Mouse (Mus musculus): ENCODE results near the gene Hdac5. TPM values are rescaled to one million over a fixed set of nuclear protein-coding genes. Genes with fewer than 3 reads are reported as not detected.

The Hdac5 gene
- polyA plus RNA-seq, 1 experiment from 2014 or later: 101 TPM

DNA sequence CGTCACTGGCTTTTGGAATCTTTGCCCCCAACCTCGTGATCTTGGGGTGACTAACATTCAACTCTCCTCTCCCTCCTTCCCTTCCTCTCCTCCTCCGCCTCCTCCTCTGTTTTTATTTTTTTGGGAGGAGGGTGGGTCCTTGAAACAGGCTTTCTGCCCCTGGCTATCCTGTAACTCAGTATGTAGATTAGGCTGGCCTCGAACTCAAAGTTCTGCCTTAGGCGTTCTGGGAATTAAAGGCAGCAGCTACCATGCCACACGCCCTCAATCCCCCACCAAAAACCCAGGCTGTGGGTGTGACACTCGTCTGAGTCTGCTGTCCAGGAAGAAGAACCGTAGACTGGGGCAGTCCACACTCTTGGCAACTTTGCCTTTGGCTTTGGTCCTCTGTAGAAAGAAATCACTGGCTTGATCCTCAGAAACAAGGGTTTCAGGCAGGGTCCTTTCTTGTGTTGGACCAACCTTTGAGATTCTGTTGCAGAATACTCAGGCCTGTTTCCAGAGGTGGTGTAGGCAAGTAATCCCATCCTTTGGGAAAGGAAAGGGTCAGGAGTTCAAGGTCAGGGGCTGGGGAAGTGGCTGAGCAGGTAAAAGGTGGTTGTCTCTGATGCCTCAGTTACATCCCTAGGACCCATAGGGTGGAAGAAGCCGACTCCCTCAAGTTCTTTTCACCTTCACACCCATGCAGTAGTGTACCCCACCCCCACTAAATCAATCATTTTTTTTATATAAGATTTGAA, 19.6 kb upstream of the Hdac5 start:
- Histone ChIP-seq H3K36me3 (peaks cover 37% of the 10 kb centered on the region), H3K4me3 (peak overlapping the region; percentile 81), H3K27me3 (ENCODE audit: insufficient read depth, poor library complexity, severe bottlenecking) (peaks cover 14% of the 10 kb centered on the region), H3K27ac (peak overlapping the region; percentile 89), H3K9me3 (no peaks in the 10 kb centered on the region), H3K4me1 (replicated peaks) (peaks cover 33% of the 10 kb centered on the region)
- no peak for DNase-seq (ENCODE audit: low spot score)
- WGBS: 12% methylated on average over 9 of the region's 9 CpGs

GRCm38 (mm10) chr11:102248630-102249230, 18.8 kb upstream of the Hdac5 start, which contains the start of gene BC030867:
Gene BC030867, plus strand, starts transcription at chr11:102248882.
- Histone ChIP-seq H3K9me3 (no peaks in the 10 kb centered on the region), H3K27ac (peak within 1 kb of the TSS; percentile 89), H3K36me3 (peaks cover 29% of the 10 kb centered on the region), H3K4me3 (peak within 1 kb of the TSS; percentile 81), H3K4me1 (replicated peaks) (peaks cover 35% of the 10 kb centered on the region), H3K27me3 (ENCODE audit: insufficient read depth, poor library complexity, severe bottlenecking) (peaks cover 19% of the 10 kb centered on the region)
- DNase-seq (ENCODE audit: low spot score): peak; percentile 96
- under 1% methylated on average over 41 of the region's 41 CpGs for WGBS

GRCm38 (mm10) chr11:102246871-102247270, 16.9 kb upstream of the Hdac5 start:
- Histone ChIP-seq H3K9me3 (0 out of 2 replicates have a peak, but pooled peaks cover under 1% of the 10 kb centered on the region), H3K27ac (no peak overlapping the region), H3K27me3 (ENCODE audit: insufficient read depth, poor library complexity, severe bottlenecking) (peaks cover 19% of the 10 kb centered on the region), H3K36me3 (peaks cover 15% of the 10 kb centered on the region), H3K4me1 (replicated peaks) (peaks cover 35% of the 10 kb centered on the region), H3K4me3 (no peak overlapping the region)
- DNase-seq (ENCODE audit: low spot score): no peak
- 85% methylated on average over 4 of the region's 4 CpGs for WGBS

GRCm38 (mm10) chr11:102246273-102246635, 16.3 kb upstream of the Hdac5 start:
- H3K4me1 ChIP-seq (replicated peaks): peaks cover 35% of the 10 kb centered on the region
- H3K9me3 ChIP-seq: 0 out of 2 replicates have a peak, but pooled peaks cover 3% of the 10 kb centered on the region
- H3K27me3 ChIP-seq (ENCODE audit: insufficient read depth, poor library complexity, severe bottlenecking): peaks cover 19% of the 10 kb centered on the region
- peaks cover 9% of the 10 kb centered on the region for H3K36me3 ChIP-seq
- no peak for DNase-seq (ENCODE audit: low spot score)
- no peak overlapping the region for H3K4me3 ChIP-seq
- WGBS: 89% methylated on average over 6 of the region's 6 CpGs
- no peak overlapping the region for H3K27ac ChIP-seq

DNA sequence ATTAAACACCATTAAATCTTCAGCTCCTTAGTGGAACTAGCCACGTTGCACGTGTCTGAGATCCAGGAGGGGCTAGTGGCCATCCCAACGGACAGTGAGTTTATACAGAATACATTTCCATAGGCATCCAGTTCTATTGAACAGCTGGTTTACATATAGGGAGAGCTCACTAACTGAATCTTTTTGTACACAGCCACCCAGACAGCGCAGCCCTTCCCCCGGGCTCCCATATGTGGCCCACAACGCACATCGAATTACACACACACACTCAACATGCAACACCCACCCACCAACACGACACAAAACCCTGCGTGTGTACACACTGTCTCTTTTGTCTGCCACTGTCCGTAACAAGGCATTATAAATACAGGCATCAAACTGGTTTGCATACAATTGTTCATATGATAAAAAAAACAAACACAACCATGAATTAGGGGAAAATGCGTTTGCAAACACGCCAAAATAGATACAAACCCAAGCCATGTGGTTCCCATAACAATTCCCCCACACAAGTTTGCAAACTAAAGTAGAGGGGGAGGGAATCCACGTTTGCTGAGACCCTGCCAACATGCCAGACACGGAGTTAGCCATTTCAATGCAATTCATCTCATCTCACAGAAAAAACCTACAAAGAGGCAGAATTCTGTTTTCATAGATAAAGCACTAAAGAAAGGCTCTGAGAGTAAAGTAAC, 15.8 kb upstream of the Hdac5 start:
- peak overlapping the region; percentile 52 for H3K4me3 ChIP-seq
- peak overlapping the region; percentile 77 for H3K27ac ChIP-seq
- no peak for DNase-seq (ENCODE audit: low spot score)
- peaks cover 19% of the 10 kb centered on the region for H3K27me3 ChIP-seq (ENCODE audit: insufficient read depth, poor library complexity, severe bottlenecking)
- WGBS: 63% methylated on average over 14 of the region's 14 CpGs
- H3K9me3 ChIP-seq: 0 out of 2 replicates have a peak, but pooled peaks cover 3% of the 10 kb centered on the region
- peaks cover 35% of the 10 kb centered on the region for H3K4me1 ChIP-seq (replicated peaks)
- H3K36me3 ChIP-seq: peaks cover 3% of the 10 kb centered on the region; the same call in 1 of the 2 replicates

GRCm38 (mm10) chr11:102244926-102245449, 15.0 kb upstream of the Hdac5 start:
- H3K36me3 ChIP-seq: no peaks in the 10 kb centered on the region
- peak; percentile 57 for DNase-seq (ENCODE audit: low spot score)

DNA sequence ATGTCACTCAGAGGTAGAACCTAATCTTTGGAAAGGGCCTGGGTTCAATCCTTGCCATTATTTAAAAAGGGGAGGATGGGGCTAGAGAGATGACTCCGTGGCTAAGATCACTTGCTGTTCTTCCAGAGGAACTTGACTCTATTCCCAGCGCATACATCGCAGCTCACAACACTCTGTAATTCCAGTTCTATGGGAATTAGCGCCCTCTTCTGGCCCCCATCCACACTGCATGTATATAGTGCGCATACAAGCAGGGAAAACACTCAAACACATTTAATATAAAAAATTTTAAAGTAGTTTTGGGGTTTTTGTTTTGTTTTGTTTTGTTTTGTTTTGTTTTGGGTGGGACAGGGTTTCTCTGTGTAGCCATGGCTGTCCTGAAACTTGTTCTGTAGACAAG, 11.9 kb upstream of the Hdac5 start:
- DNase-seq (ENCODE audit: low spot score): no peak
- Histone ChIP-seq H3K9me3 (0 out of 2 replicates have a peak, but pooled peaks cover 3% of the 10 kb centered on the region), H3K4me1 (replicated peaks) (peaks cover 20% of the 10 kb centered on the region), H3K4me3 (no peak overlapping the region), H3K27me3 (ENCODE audit: insufficient read depth, poor library complexity, severe bottlenecking) (peaks cover 19% of the 10 kb centered on the region), H3K36me3 (no peaks in the 10 kb centered on the region), H3K27ac (no peak overlapping the region)
- WGBS: 57% methylated on average over 5 of the region's 5 CpGs

More at GRCm38 (mm10) chr11:102244926-102245449, 15.0 kb upstream of the Hdac5 start:
- Histone ChIP-seq H3K9me3 (0 out of 2 replicates have a peak, but pooled peaks cover 3% of the 10 kb centered on the region), H3K27ac (peak overlapping the region; percentile 77), H3K4me1 (replicated peaks) (peaks cover 35% of the 10 kb centered on the region), H3K27me3 (ENCODE audit: insufficient read depth, poor library complexity, severe bottlenecking) (peaks cover 19% of the 10 kb centered on the region), H3K4me3 (peak overlapping the region; percentile 52)
- WGBS: 3% methylated on average over 32 of the region's 32 CpGs

DNA sequence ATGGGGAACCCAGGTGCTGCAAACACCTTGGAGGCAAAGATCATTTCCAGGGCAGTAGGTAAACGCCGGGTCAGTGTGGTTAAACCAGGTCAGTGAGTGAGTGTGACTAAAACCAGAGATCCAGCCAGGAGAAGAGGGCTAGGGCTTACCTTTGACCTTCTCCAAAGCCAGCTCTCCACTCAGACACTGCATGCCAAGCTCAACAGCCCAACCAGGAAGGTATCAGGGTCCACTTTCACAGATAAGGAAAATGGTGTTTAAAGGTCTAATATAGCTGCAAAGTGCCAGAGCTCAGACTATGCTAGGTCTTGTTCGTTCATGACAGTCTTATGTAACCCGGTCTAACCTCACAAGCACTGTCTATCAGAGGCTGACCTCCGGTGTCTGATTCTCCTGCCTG, 11.3 kb upstream of the Hdac5 start:
- Histone ChIP-seq H3K27ac (no peak overlapping the region), H3K9me3 (0 out of 2 replicates have a peak, but pooled peaks cover 3% of the 10 kb centered on the region), H3K4me3 (no peak overlapping the region), H3K36me3 (no peaks in the 10 kb centered on the region), H3K27me3 (ENCODE audit: insufficient read depth, poor library complexity, severe bottlenecking) (peaks cover 17% of the 10 kb centered on the region), H3K4me1 (replicated peaks) (peaks cover 26% of the 10 kb centered on the region)
- DNase-seq (ENCODE audit: low spot score): no peak
- WGBS: 91% methylated on average over 5 of the region's 5 CpGs

DNA sequence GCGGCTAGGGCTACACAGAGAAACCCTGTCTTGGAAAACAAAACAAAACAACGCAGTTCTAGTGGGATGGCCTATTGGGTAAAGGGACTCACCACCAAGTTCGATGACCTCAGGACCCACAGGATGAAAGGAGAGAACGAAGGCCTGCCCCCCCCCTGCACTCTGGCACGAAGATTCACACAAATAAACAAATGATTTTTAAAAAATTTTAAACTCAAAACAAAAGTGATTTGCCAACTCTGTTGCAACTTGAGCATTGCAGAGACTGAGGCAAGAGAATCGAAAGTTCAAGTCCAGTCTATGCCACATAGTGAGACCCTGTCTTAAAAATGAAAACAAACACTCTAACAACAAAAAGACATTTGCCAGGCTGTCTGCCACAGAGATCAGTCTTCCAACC, 10.7 kb upstream of the Hdac5 start:
- WGBS: 85% methylated on average over 6 of the region's 6 CpGs
- DNase-seq (ENCODE audit: low spot score): no peak
- no peak overlapping the region for H3K4me3 ChIP-seq
- no peaks in the 10 kb centered on the region for H3K36me3 ChIP-seq
- 0 out of 2 replicates have a peak, but pooled peaks cover 3% of the 10 kb centered on the region for H3K9me3 ChIP-seq
- peaks cover 11% of the 10 kb centered on the region for H3K27me3 ChIP-seq (ENCODE audit: insufficient read depth, poor library complexity, severe bottlenecking)
- no peak overlapping the region for H3K27ac ChIP-seq
- H3K4me1 ChIP-seq (replicated peaks): peaks cover 22% of the 10 kb centered on the region

- no peak for DNase-seq (ENCODE audit: low spot score)
- 77% methylated on average over 2 of the region's 2 CpGs for WGBS
- no peaks in the 10 kb centered on the region for H3K9me3 ChIP-seq
- no peaks in the 10 kb centered on the region for H3K27me3 ChIP-seq (ENCODE audit: insufficient read depth, poor library complexity, severe bottlenecking)
- H3K4me1 ChIP-seq (replicated peaks): peaks cover 8% of the 10 kb centered on the region; the same call in 1 of the 2 replicates
- H3K36me3 ChIP-seq: no peaks in the 10 kb centered on the region
- H3K4me3 ChIP-seq: no peak overlapping the region
- no peak overlapping the region for H3K27ac ChIP-seq
These were observed 6.1 kb upstream of the Hdac5 start for GRCm38 (mm10) chr11:102236022-102236421.

DNA sequence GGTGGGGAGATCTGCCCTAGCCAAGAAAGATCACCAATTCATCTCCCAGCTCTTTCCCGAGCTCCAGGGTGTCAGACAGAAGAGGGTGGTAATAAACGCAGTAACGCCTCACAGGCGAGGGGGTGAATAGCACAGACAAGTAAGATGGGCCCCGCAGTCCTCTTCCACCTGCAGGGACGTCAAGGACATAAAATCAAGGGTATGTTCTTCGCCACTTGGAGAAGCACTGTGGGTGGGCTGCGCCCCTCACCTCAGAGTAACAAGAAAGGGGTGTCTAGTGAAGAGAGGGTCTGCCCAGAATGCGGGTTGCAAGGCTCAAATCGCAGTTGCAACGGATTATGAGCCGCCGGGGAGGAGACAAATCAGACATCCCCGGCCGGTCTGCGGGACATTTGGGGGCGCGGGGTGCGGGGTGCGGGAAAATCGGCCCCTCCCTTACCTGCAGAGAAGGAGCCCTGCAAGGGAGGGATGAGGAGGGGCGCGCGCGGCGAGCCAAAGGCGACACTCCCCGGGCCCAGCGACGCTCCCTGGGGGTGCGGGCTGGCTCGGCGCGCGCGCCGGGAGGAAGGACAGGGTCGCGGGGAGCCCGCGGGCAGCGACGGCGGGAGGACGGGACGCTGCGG, 524 bp downstream of the Hdac5 start:
- H3K9me3 ChIP-seq: no peaks in the 10 kb centered on the region
- under 1% methylated on average over 47 of the region's 47 CpGs for WGBS
- peak overlapping the region; percentile 95 for H3K27ac ChIP-seq
- H3K27me3 ChIP-seq (ENCODE audit: insufficient read depth, poor library complexity, severe bottlenecking): peaks cover 27% of the 10 kb centered on the region
- DNase-seq (ENCODE audit: low spot score): peak; percentile 34
- peak overlapping the region; percentile 92 for H3K4me3 ChIP-seq
- H3K4me1 ChIP-seq (replicated peaks): peaks cover 60% of the 10 kb centered on the region
- H3K36me3 ChIP-seq: 0 out of 2 replicates have a peak, but pooled peaks cover 2% of the 10 kb centered on the region

DNA sequence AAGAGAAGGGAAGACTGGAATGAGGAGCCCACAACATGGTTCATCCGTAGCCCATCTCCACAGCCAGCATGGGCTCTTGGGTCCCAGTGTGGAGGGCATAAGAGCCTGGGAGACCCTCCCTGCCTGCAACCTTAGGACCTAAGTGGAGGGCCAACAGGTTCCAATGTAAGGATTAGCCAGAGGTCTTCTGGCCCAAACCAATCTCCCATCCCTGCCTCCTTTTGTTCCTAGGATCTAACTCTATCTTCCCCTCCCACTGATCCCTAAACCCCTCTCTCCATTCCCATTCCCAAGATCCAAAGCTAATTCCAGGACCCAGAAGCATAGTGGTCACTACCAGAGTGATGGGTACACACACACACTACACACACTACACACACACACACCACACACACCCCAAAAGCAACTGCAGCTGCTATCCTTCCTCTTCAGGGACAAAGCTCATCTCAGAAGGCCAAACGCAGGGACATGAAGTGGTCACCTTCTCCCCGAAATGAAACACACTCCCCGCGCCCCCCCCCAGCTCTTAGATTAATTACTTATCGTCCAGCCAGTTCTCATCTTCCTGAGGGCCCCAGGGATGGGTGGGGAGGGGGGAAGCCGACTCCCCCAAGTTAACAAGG, 1.2 kb downstream of the Hdac5 start:
- H3K27ac ChIP-seq: peak overlapping the region; percentile 95
- H3K9me3 ChIP-seq: no peaks in the 10 kb centered on the region
- peaks cover 67% of the 10 kb centered on the region for H3K4me1 ChIP-seq (replicated peaks)
- WGBS: 20% methylated on average over 7 of the region's 7 CpGs
- peaks cover 9% of the 10 kb centered on the region; the same call in 1 of the 2 replicates for H3K36me3 ChIP-seq
- H3K27me3 ChIP-seq (ENCODE audit: insufficient read depth, poor library complexity, severe bottlenecking): peaks cover 27% of the 10 kb centered on the region
- DNase-seq (ENCODE audit: low spot score): no peak
- peak overlapping the region; percentile 92 for H3K4me3 ChIP-seq
